Mouse (Mus musculus) MEL (cell line): ENCODE measurements around the gene Plekha7. TPM values are rescaled to one million over a fixed set of nuclear protein-coding genes. Genes with fewer than 3 reads are reported as not detected.

Source experiments
- DNase-seq: peaks from one replicate; pipeline ENCODE4 v3.0.0; 2011; ENCODE audit warnings: low read depth, low spot score
- H3K27ac ChIP-seq: 2 replicates; pipeline ENCODE4 v1.5.1; 2012; ENCODE audit warnings: low read depth, mild to moderate bottlenecking, control low read depth, low read length, moderate library complexity; ENCODE audit not compliant: control insufficient read depth
- H3K27me3 ChIP-seq, 2 experiments: fragments of 150-350 bp in 1 of 2; sonication (generic) in 1 of 2; 2 replicates each; pipeline ENCODE4 v1.6.1; 2012; ENCODE audit warnings: low read length in 2 of 2, mild to moderate bottlenecking in 2 of 2, improper control_type of control experiment in 1 of 2, moderate library complexity in 1 of 2; ENCODE audit not compliant: insufficient read depth in 2 of 2, control insufficient read depth in 1 of 2
- H3K36me3 ChIP-seq, 2 experiments: 2 replicates each; pipeline ENCODE4 v1.6.1; 2012 to 2014; ENCODE audit warnings: low read length in 2 of 2, improper control_type of control experiment in 1 of 2, inconsistent platforms in 1 of 2, mild to moderate bottlenecking in 1 of 2; ENCODE audit not compliant: insufficient read depth in 2 of 2, control insufficient read depth in 1 of 2
- H3K4me1 ChIP-seq, 2 experiments: fragments of 150-350 bp in 1 of 2; sonication (generic) in 1 of 2; 2 replicates each; pipeline ENCODE4 v1.6.1; 2012; ENCODE audit warnings: low read length in 2 of 2, improper control_type of control experiment in 1 of 2, mild to moderate bottlenecking in 1 of 2; ENCODE audit not compliant: insufficient read depth in 2 of 2, control insufficient read depth in 1 of 2
- H3K4me3 ChIP-seq, 2 experiments: fragments of 150-350 bp in 1 of 2; sonication (generic) in 1 of 2; 2 replicates each; pipeline ENCODE4 v1.5.1; 2012; ENCODE audit warnings: low read depth in 2 of 2, low read length in 2 of 2, mild to moderate bottlenecking in 2 of 2, moderate library complexity in 2 of 2, control low read depth in 1 of 2, improper control_type of control experiment in 1 of 2; ENCODE audit not compliant: control insufficient read depth in 1 of 2, insufficient read depth in 1 of 2
- H3K79me2 ChIP-seq: 2 replicates; pipeline ENCODE4 v1.6.1; 2012; ENCODE audit warnings: mild to moderate bottlenecking, low read length, moderate library complexity; ENCODE audit not compliant: control insufficient read depth, poor library complexity, insufficient read depth
- H3K9ac ChIP-seq: 2 replicates; pipeline ENCODE4 v1.6.1; 2012; ENCODE audit warnings: low read depth, mild to moderate bottlenecking, control low read depth, low read length, moderate library complexity; ENCODE audit not compliant: control insufficient read depth, poor library complexity, severe bottlenecking
- H3K9me3 ChIP-seq: fragments of 150-350 bp; sonication (generic); replicated peaks from 2 replicates; pipeline ENCODE4 v1.6.1; 2012; ENCODE audit warnings: mild to moderate bottlenecking, low read length, improper control_type of control experiment, moderate library complexity; ENCODE audit not compliant: insufficient read depth
- BHLHE40 ChIP-seq: IDR thresholded peaks from 2 replicates; pipeline ENCODE4 v1.6.1; 2012; ENCODE audit warnings: low read depth, mild to moderate bottlenecking, inconsistent platforms, low read length, improper control_type of control experiment, borderline replicate concordance
- CHD1 ChIP-seq: IDR thresholded peaks from 2 replicates; pipeline ENCODE4 v1.6.1; 2012; ENCODE audit warnings: low read depth, mild to moderate bottlenecking, inconsistent platforms, low read length, improper control_type of control experiment
- E2F4 ChIP-seq: IDR thresholded peaks from 2 replicates; pipeline ENCODE4 v1.6.1; 2011; ENCODE audit warnings: low read depth, low read length, improper control_type of control experiment, borderline replicate concordance
- GABPA ChIP-seq: IDR thresholded peaks from 2 replicates; pipeline ENCODE4 v1.6.1; 2012; ENCODE audit warnings: low read depth, mild to moderate bottlenecking, inconsistent platforms, low read length, improper control_type of control experiment, moderate library complexity
- GATA1 ChIP-seq: IDR thresholded peaks from 2 replicates; pipeline ENCODE4 v1.6.1; 2011; ENCODE audit warnings: low read depth, low read length, improper control_type of control experiment
- JUND ChIP-seq: IDR thresholded peaks from 2 replicates; pipeline ENCODE4 v1.6.1; 2011; ENCODE audit warnings: low read depth, mild to moderate bottlenecking, improper control_type of control experiment, low read length
- MAFK ChIP-seq: IDR thresholded peaks from 2 replicates; pipeline ENCODE4 v1.6.1; 2011; ENCODE audit warnings: low read depth, mild to moderate bottlenecking, low read length, improper control_type of control experiment, borderline replicate concordance
- MAX ChIP-seq: IDR thresholded peaks from 2 replicates; pipeline ENCODE4 v1.6.1; 2011; ENCODE audit warnings: low read length, improper control_type of control experiment
- MAZ ChIP-seq: IDR thresholded peaks from 2 replicates; pipeline ENCODE4 v1.6.1; 2012; ENCODE audit warnings: low read depth, mild to moderate bottlenecking, inconsistent platforms, low read length, improper control_type of control experiment
- MEF2A ChIP-seq: IDR thresholded peaks from 2 replicates; pipeline ENCODE4 v1.6.1; 2014; ENCODE audit warnings: low read depth, mild to moderate bottlenecking, inconsistent platforms, low read length, improper control_type of control experiment; ENCODE audit not compliant: poor library complexity, insufficient replicate concordance, severe bottlenecking; ENCODE audit errors: extremely low read depth
- MXI1 ChIP-seq: IDR thresholded peaks from 2 replicates; pipeline ENCODE4 v1.6.1; 2011; ENCODE audit warnings: mild to moderate bottlenecking, low read depth, low read length, improper control_type of control experiment
- POLR2AphosphoS2 ChIP-seq: IDR thresholded peaks from 2 replicates; pipeline ENCODE4 v1.6.1; 2011; ENCODE audit warnings: low read length, improper control_type of control experiment
- POLR2AphosphoS5 ChIP-seq: IDR thresholded peaks from 2 replicates; pipeline ENCODE4 v1.6.1; 2012; ENCODE audit warnings: low read depth, borderline replicate concordance, mild to moderate bottlenecking, inconsistent platforms, low read length, moderate library complexity, mixed read lengths
- RAD21 ChIP-seq: IDR thresholded peaks from 2 replicates; pipeline ENCODE4 v1.6.1; 2011; ENCODE audit warnings: mild to moderate bottlenecking, low read depth, low read length, improper control_type of control experiment
- SIN3A ChIP-seq: IDR thresholded peaks from 2 replicates; pipeline ENCODE4 v1.6.1; 2012; ENCODE audit warnings: low read length, improper control_type of control experiment, inconsistent platforms
- SMC3 ChIP-seq: IDR thresholded peaks from 2 replicates; pipeline ENCODE4 v1.6.1; 2011; ENCODE audit warnings: low read depth, low read length, improper control_type of control experiment
- TBP ChIP-seq: IDR thresholded peaks from 2 replicates; pipeline ENCODE4 v1.8.0; 2011; ENCODE audit warnings: low read depth, low read length, improper control_type of control experiment
- TCF12 ChIP-seq: IDR thresholded peaks from 2 replicates; pipeline ENCODE4 v1.6.1; 2014; ENCODE audit warnings: low read depth, mild to moderate bottlenecking, inconsistent platforms, low read length, improper control_type of control experiment, moderate library complexity
- UBTF ChIP-seq: IDR thresholded peaks from 2 replicates; pipeline ENCODE4 v1.6.1; 2012; ENCODE audit warnings: low read depth, mild to moderate bottlenecking, inconsistent platforms, low read length, improper control_type of control experiment, moderate library complexity, borderline replicate concordance; ENCODE audit not compliant: insufficient read depth
- ZC3H11A ChIP-seq: IDR thresholded peaks from 2 replicates; pipeline ENCODE4 v1.6.1; 2012; ENCODE audit warnings: low read depth, mild to moderate bottlenecking, inconsistent platforms, low read length, improper control_type of control experiment
- ZKSCAN1 ChIP-seq: IDR thresholded peaks from 2 replicates; pipeline ENCODE4 v1.6.1; 2012; ENCODE audit warnings: low read depth, mild to moderate bottlenecking, inconsistent platforms, low read length, improper control_type of control experiment, moderate library complexity
- ZMIZ1 ChIP-seq: IDR thresholded peaks from 2 replicates; pipeline ENCODE4 v1.6.1; 2012; ENCODE audit warnings: low read depth, mild to moderate bottlenecking, inconsistent platforms, low read length, improper control_type of control experiment, moderate library complexity
- polyA plus RNA-seq, 2 experiments: library from polyadenylated mRNA; stranded (reverse) in 1 of 2; unstranded in 1 of 2; fragments of >175 nt in 1 of 2; fragments of >200 nt in 1 of 2; gene quantifications; 2 replicates each; pipeline versions ENCODE4 v1.2.1 to v1.2.4; 2012; ENCODE audit warnings: low replicate concordance in 2 of 2, low read depth in 1 of 2; ENCODE audit not compliant: insufficient read length in 2 of 2, insufficient read depth in 1 of 2, missing spikeins in 1 of 2
- total RNA-seq: library from RNA; depleted of rRNA; stranded (reverse); fragments of 300-350 nt; gene quantifications from 2 replicates; pipeline ENCODE4 v1.2.3, GENCODE M21; 2012

The Plekha7 gene
- total and polyA plus RNA-seq, 3 experiments = 4.4 to 14.5 TPM; not detected in 1

GRCm38 (mm10) chr7:116115991-116116390, 192.2 kb downstream of the Plekha7 start:
- no peaks in the 10 kb centered on the region for H3K27me3 ChIP-seq
- H3K79me2 ChIP-seq = no peaks in the 10 kb centered on the region
- TF ChIP-seq ZC3H11A = no peak
- no peak for TF ChIP-seq ZMIZ1
- no peak for TF ChIP-seq MAZ
- TF ChIP-seq MXI1 = no peak
- TF ChIP-seq, all 39 proteins: peak for 0
- H3K36me3 ChIP-seq = no peaks in the 10 kb centered on the region
- no peak overlapping the region for H3K27ac ChIP-seq
- H3K9me3 ChIP-seq = no peaks in the 10 kb centered on the region
- no peak overlapping the region for H3K9ac ChIP-seq
- H3K4me3 ChIP-seq = no peak overlapping the region
- no peaks in the 10 kb centered on the region for H3K4me1 ChIP-seq
- no peak for DNase-seq

GRCm38 (mm10) chr7:116115216-116115930, 192.8 kb downstream of the Plekha7 start:
- DNase-seq = no peak
- H3K9me3 ChIP-seq = no peaks in the 10 kb centered on the region
- no peak overlapping the region for H3K27ac ChIP-seq
- H3K36me3 ChIP-seq = no peaks in the 10 kb centered on the region
- H3K27me3 ChIP-seq = no peaks in the 10 kb centered on the region
- H3K79me2 ChIP-seq = no peaks in the 10 kb centered on the region
- H3K9ac ChIP-seq = no peak overlapping the region
- H3K4me3 ChIP-seq = no peak overlapping the region
- TF ChIP-seq MEF2A (no peak), ZC3H11A (no peak), RAD21 (no peak), ZMIZ1 (no peak), CHD1 (no peak), GABPA (no peak), TCF12 (no peak), UBTF (no peak), GATA1 (no peak), SIN3A (no peak), MAZ (no peak), BHLHE40 (no peak), ZKSCAN1 (no peak)
- no peaks in the 10 kb centered on the region for H3K4me1 ChIP-seq

- H3K9me3 ChIP-seq = no peaks in the 10 kb centered on the region
- H3K9ac ChIP-seq = no peak overlapping the region
- H3K36me3 ChIP-seq = no peaks in the 10 kb centered on the region
- H3K27ac ChIP-seq = no peak overlapping the region
- TF ChIP-seq E2F4 (no peak), MAFK (no peak), MAX (no peak), ZC3H11A (no peak), JUND (no peak), MXI1 (no peak), SMC3 (no peak), CHD1 (no peak), TBP (no peak), POLR2AphosphoS5 (no peak), POLR2AphosphoS2 (no peak)
- DNase-seq = no peak
- no peak overlapping the region for H3K4me3 ChIP-seq
- H3K27me3 ChIP-seq = no peaks in the 10 kb centered on the region
- no peaks in the 10 kb centered on the region for H3K4me1 ChIP-seq
- no peaks in the 10 kb centered on the region for H3K79me2 ChIP-seq
Measured at GRCm38 (mm10) chr7:116111546-116111945, 196.6 kb downstream of the Plekha7 start.
